Mouse (Mus musculus): Measurements from ENCODE around the gene Mta2.

GRCm38 (mm10) chr19:8941136-8941514 lies 550 bp upstream of the Mta2 start:
- TF ChIP-seq POLR2A (IDR thresholded peaks at IDR 0.05; ENCODE audit: control insufficient read depth, extremely low read depth, insufficient read depth, low read length, poor library complexity) (no peak), CTCF (IDR thresholded peaks at IDR 0.05; ENCODE audit: borderline replicate concordance, control insufficient read depth, extremely low read depth, insufficient read depth, low read length, poor library complexity) (no peak)

All from thymus, adult 2 months (tissue).